Mouse (Mus musculus) macrophage (primary cell): ENCODE results near the gene Olfr1082. TPM values are rescaled to one million over a fixed set of nuclear protein-coding genes. Genes with fewer than 3 reads are reported as not detected.
"Not testable (repeated sequence)": the region's sequence is repeated elsewhere in the genome, so short reads cannot be mapped to it uniquely, and the experiment has no call there.

Experiments used
- H3K27ac ChIP-seq: fragments of 350-480 bp; formaldehyde crosslinking; 2 replicates; pipeline ENCODE4 v1.9.0; 2021
- H3K36me3 ChIP-seq: fragments of 350-480 bp; formaldehyde crosslinking; 2 replicates; pipeline ENCODE4 v1.9.0; 2021; ENCODE audit errors: inconsistent target
- H3K4me3 ChIP-seq: fragments of 350-480 bp; formaldehyde crosslinking; 2 replicates; pipeline ENCODE4 v1.9.0; 2021; ENCODE audit errors: inconsistent target
- H3K79me2 ChIP-seq: fragments of 350-480 bp; formaldehyde crosslinking; 2 replicates; pipeline ENCODE4 v1.9.0; 2021; ENCODE audit errors: inconsistent target
- WGBS: methylation state at CpG from one replicate; pipeline ENCODE4 v1.1.7; 2026; ENCODE audit warnings: inconsistent platforms; ENCODE audit not compliant: missing documents; 5-methylcytosine and 5-hydroxymethylcytosine counted together
- polyA plus RNA-seq: library from polyadenylated mRNA; stranded (reverse); fragments of 250-400 nt; gene quantifications from 3 replicates; pipeline ENCODE4 v1.2.4, GENCODE M21; 2018; ENCODE audit warnings: inconsistent platforms
- total RNA-seq, 78 experiments: library from RNA; depleted of rRNA; stranded (reverse); fragments of 250-400 nt; gene quantifications; 1 replicate in 9 of 78; 2 replicates in 24 of 78; 3 replicates in 43 of 78; 4 replicates in 2 of 78; pipeline ENCODE4 v1.2.4; 2018; ENCODE audit warnings: inconsistent platforms in 56 of 78

The Olfr1082 gene
- total RNA-seq (2018; cell fraction: chromatin; rRNA removed), result not detected
- not detected for total RNA-seq (2018; cell fraction: cytosol; rRNA removed)
- total RNA-seq (2018; cell fraction: nucleus; rRNA removed), result not detected
- not detected in 3 replicates for polyA plus RNA-seq

GRCm38 (mm10) chr2:86598866-86599265 lies at the start of gene Olfr1082:
TSS of gene Olfr1082 (minus strand) at chr2:86598966.
- not testable (repeated sequence) for H3K36me3 ChIP-seq, H3K27ac ChIP-seq, H3K79me2 ChIP-seq, H3K4me3 ChIP-seq
- WGBS, result no CpG with 5 or more reads among the region's 1 CpGs

- not testable (repeated sequence) for H3K4me3 ChIP-seq, H3K79me2 ChIP-seq, H3K27ac ChIP-seq, H3K36me3 ChIP-seq
- 100% methylated on average over 1 of the region's 1 CpGs for WGBS
Observed at GRCm38 (mm10) chr2:86639625-86640024, 40.9 kb upstream of the Olfr1082 start, which contains the start of gene Olfr1084. TSS of gene Olfr1084 (minus strand) at chr2:86639725.

GRCm38 (mm10) chr2:86558135-86558534 lies 40.6 kb downstream of the Olfr1082 start, which contains the start of gene Olfr1080:
TSS of gene Olfr1080 (minus strand) at chr2:86558235.
- not testable (repeated sequence) for H3K79me2 ChIP-seq

More at GRCm38 (mm10) chr2:86558135-86558534, 40.6 kb downstream of the Olfr1082 start, which contains the start of gene Olfr1080:
- H3K27ac ChIP-seq, H3K4me3 ChIP-seq, H3K36me3 ChIP-seq: not testable (repeated sequence)

Other genes with a start within 250 kb of the Olfr1082 start
- not detected in 3 replicates for gene Olfr1055, start 248.7 kb downstream of the Olfr1082 start, polyA plus RNA-seq
- not detected in 3 replicates for gene Olfr1056, start 236.5 kb downstream of the Olfr1082 start, polyA plus RNA-seq
- not detected in 3 replicates for gene Olfr1057, start 220.6 kb downstream of the Olfr1082 start, polyA plus RNA-seq
- not detected in 3 replicates for gene Olfr1058, start 210.4 kb downstream of the Olfr1082 start, polyA plus RNA-seq
- not detected in 3 replicates for gene Olfr1061, start 184.9 kb downstream of the Olfr1082 start, polyA plus RNA-seq
- gene Olfr1062, start 172.2 kb downstream of the Olfr1082 start, polyA plus RNA-seq, result not detected in 3 replicates
- not detected in 3 replicates for gene Olfr1065, start 148.4 kb downstream of the Olfr1082 start, polyA plus RNA-seq
- gene Olfr1066, start 142.7 kb downstream of the Olfr1082 start, polyA plus RNA-seq, result not detected in 3 replicates
- not detected in 3 replicates for gene Olfr228, start 111.6 kb downstream of the Olfr1082 start, polyA plus RNA-seq
- not detected in 3 replicates for gene Olfr1076, start 90.5 kb downstream of the Olfr1082 start, polyA plus RNA-seq
- gene Olfr1079, start 56.5 kb downstream of the Olfr1082 start, polyA plus RNA-seq, result not detected in 3 replicates
- gene Olfr1080, start 40.7 kb downstream of the Olfr1082 start, polyA plus RNA-seq, result not detected in 3 replicates
- gene Olfr1084, start 40.8 kb upstream of the Olfr1082 start, polyA plus RNA-seq, result not detected in 3 replicates
- gene Olfr1085, start 63.1 kb upstream of the Olfr1082 start, polyA plus RNA-seq, result not detected in 3 replicates
- not detected in 3 replicates for gene Olfr1086, start 81.1 kb upstream of the Olfr1082 start, polyA plus RNA-seq
- not detected in 3 replicates for gene Olfr1087, start 99.4 kb upstream of the Olfr1082 start, polyA plus RNA-seq
- gene Olfr1089, start 134.7 kb upstream of the Olfr1082 start, polyA plus RNA-seq, result not detected in 3 replicates
- not detected in 3 replicates for gene Olfr1090, start 160.0 kb upstream of the Olfr1082 start, polyA plus RNA-seq
- not detected in 3 replicates for gene Olfr1093, start 183.5 kb upstream of the Olfr1082 start, polyA plus RNA-seq
- gene Olfr141, start 211.1 kb upstream of the Olfr1082 start, polyA plus RNA-seq, result not detected in 3 replicates
- not detected in 3 replicates for gene Olfr1094, start 225.7 kb upstream of the Olfr1082 start, polyA plus RNA-seq